Mouse (Mus musculus) inflammation-experienced regulatory T-cells, adult 16 weeks (primary cell): ENCODE data around the gene Rnf11. TPM values are rescaled to one million over a fixed set of nuclear protein-coding genes. Genes with fewer than 3 reads are reported as not detected.

Source experiments
- polyA plus RNA-seq: library from polyadenylated mRNA; unstranded; fragments of 100-300 nt; shearing (Covaris generic); gene quantifications from one replicate; pipeline ENCODE4 v1.2.1, GENCODE M21; 2017

Gene Rnf11
- polyA plus RNA-seq: 2.7 TPM

DNA sequence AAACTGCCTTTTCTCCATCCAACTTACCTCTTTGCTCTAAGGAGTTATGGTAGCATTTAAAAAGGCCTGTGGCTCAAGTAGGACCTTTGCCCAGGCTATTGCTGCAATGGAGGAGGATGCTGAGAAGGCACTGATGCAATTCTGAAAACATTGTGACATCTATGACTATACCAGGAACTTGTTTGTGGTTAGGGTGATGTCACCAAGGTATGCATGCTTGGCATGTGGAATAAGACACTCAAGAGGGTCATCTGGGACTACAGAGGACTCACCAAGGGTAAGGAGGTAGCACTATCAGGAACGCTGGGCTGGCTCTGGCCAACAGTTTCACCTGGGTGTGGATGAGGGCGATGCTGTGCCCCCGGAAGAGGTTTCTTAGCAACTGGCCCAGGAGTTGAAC, at the start of gene Rnf11:
Rnf11 (minus strand) TSS at position 108 of the 400 bp plus-strand sequence.

DNA sequence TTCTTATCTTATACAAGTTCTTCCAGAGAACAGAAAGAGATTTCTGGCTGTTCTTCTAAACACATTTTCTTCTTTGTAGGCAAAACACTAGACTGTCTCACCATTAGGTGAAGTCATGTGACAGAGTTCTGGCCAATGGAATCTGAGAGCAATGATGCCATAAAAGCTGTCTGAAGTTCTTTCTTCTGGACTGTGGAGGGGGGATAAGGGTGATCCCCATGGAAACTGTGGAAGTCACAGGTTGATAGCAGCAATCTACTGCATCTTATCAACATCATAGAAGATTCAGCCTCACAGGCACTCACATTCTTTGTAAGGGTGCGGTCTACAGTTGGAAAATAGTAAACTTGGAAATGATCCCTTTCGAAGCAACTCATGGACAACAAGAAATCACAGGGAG, 46.6 kb upstream of the Rnf11 start, which contains the start of gene 4930522H14Rik:
4930522H14Rik (minus strand) TSS at position 187 of the 400 bp plus-strand sequence.

DNA sequence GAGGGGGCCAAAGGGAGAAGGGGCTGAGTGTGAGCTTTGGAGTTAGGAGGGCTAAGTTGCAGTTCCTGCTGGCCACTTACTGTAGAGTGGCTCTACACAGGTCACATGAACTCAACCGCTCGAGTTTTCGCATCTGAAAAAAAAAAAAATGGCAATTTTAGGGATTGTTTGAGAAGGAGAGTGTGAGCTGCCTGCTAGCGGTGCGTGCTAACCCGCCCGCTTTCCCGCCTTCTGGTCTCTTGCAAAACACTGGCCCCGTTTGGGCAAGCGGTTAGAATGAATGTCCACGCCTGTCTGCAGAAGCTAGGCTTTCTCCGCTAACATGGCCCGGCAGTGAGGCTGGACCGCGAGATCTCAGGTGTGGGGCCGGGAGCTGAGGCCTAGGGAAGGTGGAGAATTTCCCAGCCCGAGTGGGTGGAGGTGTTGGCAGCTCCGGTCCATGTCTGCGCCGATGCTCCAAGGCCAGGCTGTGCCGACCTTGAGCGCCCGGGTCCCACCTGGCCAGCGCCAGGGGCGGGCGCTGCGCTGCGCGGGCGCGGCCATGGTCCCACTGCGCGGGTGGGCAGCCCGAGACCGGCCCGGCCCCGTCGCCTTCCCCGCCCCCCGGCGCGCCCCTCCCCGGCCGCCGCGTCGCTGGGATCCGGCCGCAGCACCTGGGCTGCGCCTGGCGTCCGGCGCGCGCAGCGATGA, 77.9 kb downstream of the Rnf11 start, which contains the start of gene Ttc39a:
Ttc39a (plus strand) TSS at position 138 of the 690 bp plus-strand sequence.

Other genes with a start within 250 kb of the Rnf11 start
- 151 TPM for gene Eps15, start 204.5 kb downstream of the Rnf11 start, polyA plus RNA-seq
- gene Ttc39a, start 78.1 kb downstream of the Rnf11 start, polyA plus RNA-seq: not detected
- not detected for gene 4930522H14Rik, start 46.6 kb upstream of the Rnf11 start, polyA plus RNA-seq
- 17.2 TPM for gene Cdkn2c, start 182.5 kb upstream of the Rnf11 start, polyA plus RNA-seq
- 4.3 TPM for gene Faf1, start 191.9 kb upstream of the Rnf11 start, polyA plus RNA-seq